Mouse (Mus musculus): ENCODE measurements at regions not wholly inside any gene's neighbourhood (a gene's known extent, or its start where the extent isn't known, plus 50 kb on each side); places are given as distances from the start of the nearest gene placed in this dataset.

- no peak for TF ChIP-seq CTCF (IDR thresholded peaks at IDR 0.05; ENCODE audit: low read depth)
- no peak for TF ChIP-seq EP300 (IDR thresholded peaks at IDR 0.05; ENCODE audit: low read depth)
Measured at GRCm38 (mm10) chr2:128312084-128312594, 186.3 kb downstream of the Bcl2l11 start.
